Mouse (Mus musculus) cerebral cortex, adult 2 months (tissue): Measurements from ENCODE around the gene Gm11168.

Experiments used
- WGBS: fragments of 180-500 bp; shearing (Covaris S2); methylation state at CpG from one replicate; pipeline ENCODE4 v1.1.7; 2018; 5-methylcytosine and 5-hydroxymethylcytosine counted together

The Gm11168 gene

GRCm38 (mm10) chr9:3025653-3026052, 22.5 kb downstream of the Gm11168 start:
- 75% methylated on average over 5 of the region's 6 CpGs for WGBS

DNA sequence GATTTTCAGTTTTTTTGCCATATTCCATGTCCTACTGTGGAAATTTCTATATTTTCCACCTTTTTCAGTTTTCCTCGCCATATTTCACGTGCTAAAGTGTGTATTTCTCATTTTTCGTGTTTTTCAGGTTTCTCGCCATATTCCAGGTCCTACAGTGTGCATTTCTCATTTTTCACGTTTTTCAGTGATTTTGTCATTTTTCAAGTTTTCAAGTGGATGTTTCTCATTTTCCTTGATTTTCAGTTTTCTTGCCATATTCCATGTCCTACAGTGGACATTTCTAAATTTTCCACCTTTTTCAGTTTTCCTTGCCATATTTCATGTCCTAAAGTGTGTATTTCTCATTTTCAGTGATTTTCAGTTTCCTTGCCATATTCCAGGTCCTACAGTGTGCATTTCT, 23.0 kb downstream of the Gm11168 start:
- WGBS, result 75% methylated on average over 5 of the region's 5 CpGs

DNA sequence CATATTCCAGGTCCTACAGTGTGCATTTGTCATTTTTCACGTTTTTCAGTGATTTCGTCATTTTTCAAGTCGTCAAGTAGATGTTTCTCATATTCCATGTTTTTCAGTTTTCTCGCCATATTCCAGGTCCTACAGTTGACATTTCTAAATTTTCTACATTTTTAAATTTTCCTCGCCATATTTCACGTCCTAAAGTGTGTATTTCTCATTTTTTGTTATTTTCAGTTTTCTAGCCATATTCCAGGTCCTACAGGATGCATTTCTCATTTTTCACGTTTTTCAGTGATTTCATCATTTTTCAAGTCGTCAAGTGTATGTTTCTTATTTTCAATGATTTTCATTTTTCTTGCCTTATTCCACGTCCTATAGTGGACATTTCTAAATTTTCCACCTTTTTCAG, 23.6 kb downstream of the Gm11168 start:
- 69% methylated on average over 9 of the region's 9 CpGs for WGBS

DNA sequence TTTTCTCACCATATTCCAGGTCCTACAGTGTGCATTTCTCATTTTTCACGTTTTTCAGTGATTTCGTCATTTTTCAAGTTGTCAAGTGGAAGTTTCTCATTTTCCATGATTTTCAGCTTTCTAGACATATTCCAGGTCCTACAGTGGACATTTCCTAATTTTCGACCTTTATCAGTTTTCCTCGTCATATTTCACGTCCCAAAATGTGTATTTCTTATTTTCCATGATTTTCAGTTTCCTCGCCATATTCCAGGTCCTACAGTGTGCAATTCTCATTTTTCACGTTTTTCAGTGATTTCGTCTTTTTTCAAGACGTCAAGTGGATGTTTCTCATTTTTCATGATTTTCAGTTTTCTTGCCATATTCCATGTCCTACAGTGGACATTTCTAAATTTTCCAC, 24.1 kb downstream of the Gm11168 start:
- WGBS, result 74% methylated on average over 9 of the region's 9 CpGs

GRCm38 (mm10) chr9:3029276-3030000, 26.3 kb downstream of the Gm11168 start:
- WGBS, result 62% methylated on average over 13 of the region's 16 CpGs

GRCm38 (mm10) chr9:3030677-3031318, 27.7 kb downstream of the Gm11168 start:
- 67% methylated on average over 2 of the region's 10 CpGs for WGBS

DNA sequence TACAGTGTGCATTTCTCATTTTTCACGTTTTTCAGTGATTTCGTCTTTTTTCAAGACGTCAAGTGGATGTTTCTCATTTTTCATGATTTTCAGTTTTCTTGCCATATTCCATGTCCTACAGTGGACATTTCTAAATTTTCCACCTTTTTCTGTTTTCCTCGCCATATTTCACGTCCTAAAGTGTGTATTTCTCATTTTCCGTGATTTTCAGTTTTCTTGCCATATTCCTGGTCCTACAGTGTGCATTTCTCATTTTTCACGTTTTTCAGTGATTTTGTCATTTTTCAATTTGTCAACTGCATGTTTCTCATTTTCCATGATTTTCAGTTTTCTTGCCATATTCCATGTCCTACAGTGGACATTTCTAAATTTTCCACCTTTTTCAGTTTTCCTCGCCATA, 31.2 kb downstream of the Gm11168 start, which contains the start of gene Gm17535:
TSS of gene Gm17535 (plus strand) at position 301 of the 400 bp plus-strand sequence.
- 40% methylated on average over 1 of the region's 8 CpGs for WGBS

DNA sequence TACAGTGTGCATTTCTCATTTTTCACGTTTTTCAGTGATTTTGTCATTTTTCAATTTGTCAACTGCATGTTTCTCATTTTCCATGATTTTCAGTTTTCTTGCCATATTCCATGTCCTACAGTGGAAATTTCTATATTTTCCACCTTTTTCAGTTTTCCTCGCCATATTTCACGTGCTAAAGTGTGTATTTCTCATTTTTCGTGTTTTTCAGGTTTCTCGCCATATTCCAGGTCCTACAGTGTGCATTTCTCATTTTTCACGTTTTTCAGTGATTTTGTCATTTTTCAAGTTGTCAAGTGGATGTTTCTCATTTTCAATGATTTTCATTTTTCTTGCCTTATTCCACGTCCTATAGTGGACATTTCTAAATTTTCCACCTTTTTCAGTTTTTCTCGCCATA, 33.4 kb downstream of the Gm11168 start, which contains the start of gene Gm10715:
TSS of gene Gm10715 (plus strand) at position 301 of the 400 bp plus-strand sequence.
- 81% methylated on average over 8 of the region's 8 CpGs for WGBS

GRCm38 (mm10) chr9:3038161-3038560, 35.0 kb downstream of the Gm11168 start:
- WGBS, result 66% methylated on average over 4 of the region's 4 CpGs
